Mouse (Mus musculus): ENCODE results near the gene Aco2. TPM values are rescaled to one million over a fixed set of nuclear protein-coding genes. Genes with fewer than 3 reads are reported as not detected.
A peak's percentile ranks its signal among the peaks of the same experiment; 100 is the strongest.

Aco2 gene
- polyA plus RNA-seq, 1 experiment from 2014 or later: 165 TPM

GRCm38 (mm10) chr15:81928277-81928676 is 56.2 kb downstream of the Aco2 start:
- Histone ChIP-seq H3K4me1 (ENCODE audit: control insufficient read depth, insufficient read depth, low read length) (peaks cover 12% of the 10 kb centered on the region), H3K4me3 (ENCODE audit: low read depth, low read length) (no peak overlapping the region), H3K4me2 (ENCODE audit: low read depth, low read length) (no peak overlapping the region), H3K27me3 (replicated peaks; ENCODE audit: control insufficient read depth, insufficient read depth, low read length) (no peaks in the 10 kb centered on the region), H3K9ac (ENCODE audit: low read depth, low read length) (no peak overlapping the region; the same call in 1 of the 2 replicates), H3K36me3 (ENCODE audit: control insufficient read depth, insufficient read depth, low read length) (no peaks in the 10 kb centered on the region), H3K27ac (replicated peaks; ENCODE audit: low read depth, low read length) (no peak overlapping the region; the same call in 1 of the 2 replicates), H3K9me3 (ENCODE audit: control insufficient read depth, low read length) (no peaks in the 10 kb centered on the region)
- ATAC-seq (ENCODE audit: low read depth) (no peak), DNase-seq (ENCODE audit: low spot score) (peak; percentile 71)
- WGBS: 57% methylated on average over 11 of the region's 11 CpGs

- Histone ChIP-seq H3K9ac (ENCODE audit: low read depth, low read length) (peak overlapping the region; percentile 19), H3K9me3 (ENCODE audit: control insufficient read depth, low read length) (no peaks in the 10 kb centered on the region), H3K36me3 (ENCODE audit: control insufficient read depth, insufficient read depth, low read length) (no peaks in the 10 kb centered on the region), H3K4me2 (ENCODE audit: low read depth, low read length) (no peak overlapping the region), H3K27me3 (replicated peaks; ENCODE audit: control insufficient read depth, insufficient read depth, low read length) (no peaks in the 10 kb centered on the region), H3K4me1 (ENCODE audit: control insufficient read depth, insufficient read depth, low read length) (peaks cover 15% of the 10 kb centered on the region), H3K27ac (replicated peaks; ENCODE audit: low read depth, low read length) (no peak overlapping the region), H3K4me3 (ENCODE audit: low read depth, low read length) (no peak overlapping the region)
- ATAC-seq (ENCODE audit: low read depth) (no peak), DNase-seq (ENCODE audit: low spot score) (peak; percentile 28)
- 38% methylated on average over 12 of the region's 12 CpGs for WGBS
Measured at GRCm38 (mm10) chr15:81932951-81933470, 60.9 kb downstream of the Aco2 start.

DNA sequence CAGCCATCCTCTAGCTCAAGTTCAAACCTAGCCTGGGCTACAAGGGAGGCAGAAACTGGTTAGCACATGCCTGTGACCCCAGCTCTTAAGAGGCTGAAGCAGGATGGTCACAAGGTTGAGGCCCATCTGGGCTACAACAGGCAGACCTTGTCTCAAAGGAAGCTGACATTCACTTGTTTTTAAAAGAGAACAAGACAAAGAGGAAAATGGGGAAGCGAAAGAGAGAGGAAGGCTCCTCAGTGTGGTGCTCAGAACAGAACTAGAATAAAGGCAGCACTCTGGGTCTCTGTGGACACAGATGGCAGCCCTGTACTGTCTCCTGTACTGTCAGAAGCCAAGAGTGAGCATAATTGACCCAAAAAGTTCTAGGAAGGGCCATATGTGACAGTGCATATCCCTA is 61.9 kb downstream of the Aco2 start:
- H3K27ac ChIP-seq (replicated peaks; ENCODE audit: low read depth, low read length): no peak overlapping the region
- H3K9me3 ChIP-seq (ENCODE audit: control insufficient read depth, low read length): no peaks in the 10 kb centered on the region
- H3K27me3 ChIP-seq (replicated peaks; ENCODE audit: control insufficient read depth, insufficient read depth, low read length): no peaks in the 10 kb centered on the region
- H3K36me3 ChIP-seq (ENCODE audit: control insufficient read depth, insufficient read depth, low read length): no peaks in the 10 kb centered on the region
- 85% methylated on average over 1 of the region's 1 CpGs for whole genome bisulfite sequencing
- H3K9ac ChIP-seq (ENCODE audit: low read depth, low read length): no peak overlapping the region
- H3K4me3 ChIP-seq (ENCODE audit: low read depth, low read length): no peak overlapping the region
- DNase-seq (ENCODE audit: low spot score): no peak
- peaks cover 15% of the 10 kb centered on the region for H3K4me1 ChIP-seq (ENCODE audit: control insufficient read depth, insufficient read depth, low read length)
- H3K4me2 ChIP-seq (ENCODE audit: low read depth, low read length): no peak overlapping the region
- ATAC-seq (ENCODE audit: low read depth): no peak

- DNase-seq (ENCODE audit: low spot score) (peak; percentile 40), ATAC-seq (ENCODE audit: low read depth) (0 out of 2 replicates have a peak, but pooled peaks have one; percentile 6)
- Histone ChIP-seq H3K36me3 (ENCODE audit: control insufficient read depth, insufficient read depth, low read length) (no peaks in the 10 kb centered on the region), H3K27me3 (replicated peaks; ENCODE audit: control insufficient read depth, insufficient read depth, low read length) (no peaks in the 10 kb centered on the region), H3K4me1 (ENCODE audit: control insufficient read depth, insufficient read depth, low read length) (peaks cover 15% of the 10 kb centered on the region), H3K4me2 (ENCODE audit: low read depth, low read length) (peak overlapping the region; percentile 79), H3K9me3 (ENCODE audit: control insufficient read depth, low read length) (no peaks in the 10 kb centered on the region), H3K4me3 (ENCODE audit: low read depth, low read length) (peak overlapping the region; percentile 50), H3K9ac (ENCODE audit: low read depth, low read length) (peak overlapping the region; percentile 68), H3K27ac (replicated peaks; ENCODE audit: low read depth, low read length) (peak overlapping the region; percentile 72)
- WGBS: 61% methylated on average over 7 of the region's 7 CpGs
Measured at GRCm38 (mm10) chr15:81935869-81936637, 63.9 kb downstream of the Aco2 start.

DNA sequence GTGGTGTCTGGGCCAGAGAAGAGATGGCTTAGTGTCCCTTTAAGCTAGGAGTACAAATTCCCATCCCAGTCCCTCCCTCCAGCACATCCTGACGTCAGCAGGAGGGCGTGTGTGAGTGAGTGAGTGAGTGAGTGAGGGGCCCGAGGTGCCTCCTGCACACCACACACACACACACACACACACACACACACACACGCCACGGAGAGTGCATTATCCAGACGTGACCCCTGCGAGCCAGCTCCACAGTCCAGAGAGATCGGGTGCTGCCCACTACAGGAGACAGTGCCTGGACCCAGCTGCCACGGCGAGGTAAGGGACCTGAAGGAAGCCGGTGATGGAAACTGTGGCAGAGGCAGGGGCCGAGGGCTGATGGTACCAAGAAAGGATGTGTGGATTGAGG is 64.6 kb downstream of the Aco2 start, which contains the start of gene Csdc2:
TSS of gene Csdc2 (plus strand) at position 81 of the 400 bp plus-strand sequence.
- peak within 1 kb of the TSS; percentile 68 for H3K9ac ChIP-seq (ENCODE audit: low read depth, low read length)
- peak within 1 kb of the TSS; percentile 50 for H3K4me3 ChIP-seq (ENCODE audit: low read depth, low read length)
- H3K27me3 ChIP-seq (replicated peaks; ENCODE audit: control insufficient read depth, insufficient read depth, low read length): no peaks in the 10 kb centered on the region
- H3K27ac ChIP-seq (replicated peaks; ENCODE audit: low read depth, low read length): peak within 1 kb of the TSS; percentile 72
- no peaks in the 10 kb centered on the region for H3K9me3 ChIP-seq (ENCODE audit: control insufficient read depth, low read length)
- DNase-seq (ENCODE audit: low spot score) (peak; percentile 83), ATAC-seq (ENCODE audit: low read depth) (peak; percentile 83)
- WGBS: 3% methylated on average over 12 of the region's 12 CpGs
- H3K4me1 ChIP-seq (ENCODE audit: control insufficient read depth, insufficient read depth, low read length): peaks cover 15% of the 10 kb centered on the region
- no peaks in the 10 kb centered on the region for H3K36me3 ChIP-seq (ENCODE audit: control insufficient read depth, insufficient read depth, low read length)
- peak within 1 kb of the TSS; percentile 79 for H3K4me2 ChIP-seq (ENCODE audit: low read depth, low read length)

GRCm38 (mm10) chr15:81937098-81937972 is 65.2 kb downstream of the Aco2 start:
- no peaks in the 10 kb centered on the region for H3K27me3 ChIP-seq (replicated peaks; ENCODE audit: control insufficient read depth, insufficient read depth, low read length)
- no peaks in the 10 kb centered on the region for H3K9me3 ChIP-seq (ENCODE audit: control insufficient read depth, low read length)
- WGBS: 9% methylated on average over 15 of the region's 19 CpGs
- DNase-seq (ENCODE audit: low spot score): peak; percentile 20
- H3K9ac ChIP-seq (ENCODE audit: low read depth, low read length): peak overlapping the region; percentile 68
- H3K4me1 ChIP-seq (ENCODE audit: control insufficient read depth, insufficient read depth, low read length): peaks cover 15% of the 10 kb centered on the region
- peak overlapping the region; percentile 79 for H3K4me2 ChIP-seq (ENCODE audit: low read depth, low read length)
- no peaks in the 10 kb centered on the region for H3K36me3 ChIP-seq (ENCODE audit: control insufficient read depth, insufficient read depth, low read length)
- ATAC-seq (ENCODE audit: low read depth): peak; percentile 13
- H3K4me3 ChIP-seq (ENCODE audit: low read depth, low read length): peak overlapping the region; percentile 50
- H3K27ac ChIP-seq (replicated peaks; ENCODE audit: low read depth, low read length): peak overlapping the region; percentile 22; the same call in 1 of the 2 replicates

DNA sequence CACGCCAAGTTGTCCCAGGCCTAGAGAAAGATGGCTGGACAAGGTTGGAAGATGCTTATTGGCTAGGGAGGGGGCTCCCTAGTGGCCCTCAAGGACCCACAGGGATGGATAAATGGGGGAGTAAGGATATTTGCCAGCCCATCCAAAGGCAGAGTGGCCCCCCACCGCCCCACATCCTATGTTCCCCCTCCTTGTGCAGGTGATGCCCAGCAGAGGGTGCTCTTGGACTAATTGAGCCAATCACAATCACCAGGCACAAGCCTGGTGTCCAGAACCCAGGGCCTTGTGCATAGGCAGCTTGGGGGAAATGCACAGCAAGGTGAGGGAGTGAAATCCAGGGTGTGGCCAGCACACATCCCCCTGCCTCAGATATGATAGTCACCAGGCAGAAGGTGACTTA is 66.1 kb downstream of the Aco2 start:
- Histone ChIP-seq H3K27ac (replicated peaks; ENCODE audit: low read depth, low read length) (no peak overlapping the region), H3K27me3 (replicated peaks; ENCODE audit: control insufficient read depth, insufficient read depth, low read length) (no peaks in the 10 kb centered on the region), H3K36me3 (ENCODE audit: control insufficient read depth, insufficient read depth, low read length) (no peaks in the 10 kb centered on the region), H3K4me3 (ENCODE audit: low read depth, low read length) (no peak overlapping the region), H3K4me1 (ENCODE audit: control insufficient read depth, insufficient read depth, low read length) (peaks cover 15% of the 10 kb centered on the region), H3K9ac (ENCODE audit: low read depth, low read length) (no peak overlapping the region), H3K9me3 (ENCODE audit: control insufficient read depth, low read length) (no peaks in the 10 kb centered on the region), H3K4me2 (ENCODE audit: low read depth, low read length) (peak overlapping the region; percentile 79; the same call in 1 of the 2 replicates)
- DNase-seq (ENCODE audit: low spot score): peak; percentile 50
- 41% methylated on average over 2 of the region's 2 CpGs for WGBS
- ATAC-seq (ENCODE audit: low read depth): no peak

DNA sequence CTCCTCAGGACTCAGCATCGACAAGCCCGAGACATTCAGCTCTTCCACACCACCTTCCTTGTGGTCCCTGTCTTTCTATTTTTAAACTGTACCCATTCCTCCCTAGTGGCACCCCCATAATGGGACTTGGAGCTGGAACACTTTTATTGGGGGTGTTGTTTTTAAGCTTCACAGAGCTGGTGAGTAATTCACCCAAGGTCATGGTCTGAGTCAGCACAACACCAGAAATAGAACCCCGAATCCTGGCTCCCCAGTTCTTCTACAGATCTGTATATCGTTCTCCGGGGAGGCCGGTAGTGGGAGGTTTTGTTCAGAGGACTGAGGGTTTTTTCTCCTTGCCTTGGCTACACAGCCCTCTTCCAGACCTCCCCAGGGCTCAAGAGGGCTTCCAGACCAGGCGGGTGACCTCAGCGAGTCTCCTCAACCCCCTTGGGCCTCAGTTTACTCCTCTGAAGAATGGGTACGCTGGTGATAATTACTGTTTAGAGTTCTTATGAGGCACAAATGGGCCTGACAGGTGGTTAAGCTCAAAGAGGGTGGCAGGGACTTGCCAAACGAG is 67.1 kb downstream of the Aco2 start:
- ATAC-seq (ENCODE audit: low read depth) (no peak), DNase-seq (ENCODE audit: low spot score) (no peak)
- WGBS: 87% methylated on average over 10 of the region's 10 CpGs
- no peak overlapping the region for H3K4me2 ChIP-seq (ENCODE audit: low read depth, low read length)
- H3K9ac ChIP-seq (ENCODE audit: low read depth, low read length): no peak overlapping the region
- H3K27ac ChIP-seq (replicated peaks; ENCODE audit: low read depth, low read length): no peak overlapping the region
- H3K36me3 ChIP-seq (ENCODE audit: control insufficient read depth, insufficient read depth, low read length): no peaks in the 10 kb centered on the region
- H3K9me3 ChIP-seq (ENCODE audit: control insufficient read depth, low read length): no peaks in the 10 kb centered on the region
- no peak overlapping the region for H3K4me3 ChIP-seq (ENCODE audit: low read depth, low read length)
- no peaks in the 10 kb centered on the region for H3K27me3 ChIP-seq (replicated peaks; ENCODE audit: control insufficient read depth, insufficient read depth, low read length)
- peaks cover 15% of the 10 kb centered on the region for H3K4me1 ChIP-seq (ENCODE audit: control insufficient read depth, insufficient read depth, low read length)
